8 mouse cellular contexts compared by ENCODE assay signal in the genomic region with DNA sequence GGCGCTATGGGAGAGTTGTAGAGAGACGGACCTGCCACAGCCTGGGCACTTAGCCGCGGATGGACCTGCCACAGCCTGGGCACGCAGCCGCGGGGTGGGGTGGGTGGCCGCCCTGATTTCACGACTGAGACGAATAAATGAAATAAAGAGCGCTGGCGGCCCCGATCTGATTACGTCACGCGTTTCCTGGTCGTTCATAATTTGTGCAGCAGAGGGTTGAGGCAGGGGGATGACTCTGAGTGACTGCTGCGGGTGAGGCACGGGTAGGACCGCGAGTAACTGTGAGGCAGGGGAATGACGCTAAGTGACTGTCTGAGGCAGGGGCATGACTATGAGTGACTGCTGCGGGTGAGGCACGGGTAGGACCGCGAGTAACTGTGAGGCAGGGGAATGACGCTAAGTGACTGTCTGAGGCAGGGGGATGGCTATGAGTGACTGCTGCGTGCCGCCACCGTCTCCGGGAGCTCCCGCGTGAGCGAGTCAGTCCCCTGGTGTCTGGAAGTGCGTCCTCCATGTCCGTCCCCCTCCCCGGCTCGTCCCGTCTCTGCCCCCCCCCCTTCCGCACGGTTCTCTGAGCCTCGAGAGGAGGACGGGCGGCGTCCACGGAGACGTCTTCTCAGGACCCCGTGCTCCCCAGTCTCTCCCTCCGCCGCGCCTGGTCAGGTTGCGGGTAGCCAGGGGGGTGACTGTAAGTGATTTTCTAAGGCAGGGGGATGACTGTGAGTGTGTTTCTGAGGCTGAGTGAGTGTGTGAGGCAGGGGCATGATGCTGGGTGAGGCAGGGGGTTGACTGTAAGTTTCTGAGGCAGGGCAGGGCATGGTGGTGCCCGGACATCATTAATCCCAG. TPM values are rescaled to one million over a fixed set of nuclear protein-coding genes. Genes with fewer than 3 reads are reported as not detected.
DNase-seq lines count a peak whose midpoint lies in the region; ATAC-seq and TF ChIP-seq lines count a peak whose summit lies in the region.

No protein-coding gene starts in this region.

- H3K9me3 ChIP-seq in CH12.LX (replicated peaks; ENCODE audit: low read length), result no peaks in the 10 kb centered on the region
- H3K9me3 ChIP-seq in heart, embryonic 11.5 days (replicated peaks; ENCODE audit: control insufficient read depth, low read length), result no peaks in the 10 kb centered on the region

- H3K4me3 ChIP-seq in CH12.LX (replicated peaks in 1 of 3; ENCODE audit: low read depth in 2 of 3, low read length in 2 of 3, poor library complexity in 1 of 3), result peak overlapping the region; percentile 67 to 94 (median 75)
- peak overlapping the region; percentile 38 for H3K4me3 ChIP-seq in heart, embryonic 11.5 days (ENCODE audit: low read depth, low read length)

- H3K36me3 ChIP-seq in CH12.LX (replicated peaks in 1 of 2; ENCODE audit: control insufficient read depth in 1 of 2, insufficient read depth in 1 of 2, low read length in 1 of 2), result no peaks in the 10 kb centered on the region
- no peaks in the 10 kb centered on the region for H3K36me3 ChIP-seq in heart, embryonic 11.5 days (ENCODE audit: control insufficient read depth, insufficient read depth, low read length)

- no peak for TF ChIP-seq CTCF in CH12.LX (conservative IDR thresholded peaks at IDR 0.05 in 1 of 2, IDR thresholded peaks at IDR 0.05 in 1 of 2; ENCODE audit: low read depth in 2 of 2, low read length in 2 of 2)

- dilution Hi-C loops in CH12.LX (cut with MboI; ENCODE audit: extremely low pct_ligation_motif_present, extremely low pct_unique_long_range_greater_than_20kb, low sequenced_read_pairs), result no loop called here

- H3K9ac ChIP-seq in CH12.LX (ENCODE audit: insufficient read depth, low read depth), result peak overlapping the region; percentile 81
- H3K9ac ChIP-seq in heart, embryonic 11.5 days (ENCODE audit: low read depth, low read length), result peak overlapping the region; percentile 46; the same call in 1 of the 2 replicates

- H3K79me2 ChIP-seq in CH12.LX (replicated peaks; ENCODE audit: control insufficient read depth, extremely low read depth, insufficient read depth, poor library complexity, severe bottlenecking), result no peaks in the 10 kb centered on the region

- TF ChIP-seq EP300 in CH12.LX (IDR thresholded peaks at IDR 0.05; ENCODE audit: low read length), result no peak

- TF ChIP-seq POLR2A in CH12.LX (IDR thresholded peaks at IDR 0.05; ENCODE audit: low read depth, low read length), result peak; percentile 49; the same call in 1 of the 2 replicates

- H3K4me1 ChIP-seq in CH12.LX (ENCODE audit: control insufficient read depth in 1 of 2, insufficient read depth in 2 of 2), result peaks cover 11 to 23% of the 10 kb centered on the region in 2 experiments
- peaks cover 3% of the 10 kb centered on the region; the same call in 1 of the 2 replicates for H3K4me1 ChIP-seq in heart, embryonic 11.5 days (ENCODE audit: control insufficient read depth, insufficient read depth, low read length)

- TF ChIP-seq RAD21 in CH12.LX (IDR thresholded peaks at IDR 0.05; ENCODE audit: low read depth, low read length), result no peak

- DNase-seq in cerebellum, adult 11-12 months, result peak; percentile 29
- peak; percentile 63 for DNase-seq in CH12.LX (ENCODE audit: extremely low read depth)
- peak; percentile 38 for DNase-seq in embryo, embryonic 10 days (ENCODE audit: low spot score)
- peak; percentile 56 for DNase-seq in kidney, postnatal 10 days
- peak; percentile 48 to 55 for DNase-seq in lung, postnatal 4 days
- peak; percentile 40 for DNase-seq in right cerebral cortex, postnatal 25 days

- no peak for ATAC-seq in cerebellum, adult (ENCODE audit: insufficient number of reproducible peaks, low FRiP score, low TSS enrichment)
- ATAC-seq in heart, embryonic 11.5 days (replicated peaks; ENCODE audit: insufficient number of reproducible peaks, low FRiP score, low TSS enrichment), result no peak; the same call in 1 of the 2 replicates

- H3K27me3 ChIP-seq in CH12.LX (replicated peaks), result no peaks in the 10 kb centered on the region
- H3K27me3 ChIP-seq in heart, embryonic 11.5 days (ENCODE audit: control insufficient read depth, insufficient read depth, low read length), result no peaks in the 10 kb centered on the region

- H3K27ac ChIP-seq in CH12.LX (ENCODE audit: insufficient read depth, low read depth), result peak overlapping the region; percentile 90
- H3K27ac ChIP-seq in heart, embryonic 11.5 days (ENCODE audit: low read depth, low read length), result no peak overlapping the region

- in situ Hi-C loops in CH12.LX (cut with MboI; ENCODE audit: low pct_ligation_motif_present, low pct_unique_long_range_greater_than_20kb, low sequenced_read_pairs), result no loop called here

- peak overlapping the region; percentile 71 for H3K4me2 ChIP-seq in CH12.LX (ENCODE audit: insufficient read depth, low read depth, poor library complexity, severe bottlenecking)
- peak overlapping the region; percentile 80 for H3K4me2 ChIP-seq in heart, embryonic 11.5 days

- WGBS in heart, embryonic 11.5 days (ENCODE audit: insufficient replicate concordance), result under 1% methylated on average over 46 of the region's 53 CpGs

TF ChIP-seq in CH12.LX, 34 proteins besides CTCF, POLR2A, EP300 and RAD21:
- TF ChIP-seq GABPA (IDR thresholded peaks at IDR 0.05; ENCODE audit: insufficient replicate concordance, low read depth, low read length) (no peak), USF2 (conservative IDR thresholded peaks at IDR 0.05; ENCODE audit: low read depth, low read length) (no peak), CHD1 (IDR thresholded peaks at IDR 0.05; ENCODE audit: low read depth, low read length) (no peak), SIN3A (IDR thresholded peaks at IDR 0.05; ENCODE audit: low read length) (no peak), NELFE (IDR thresholded peaks at IDR 0.05; ENCODE audit: low read depth, low read length) (peak; percentile 13; the same call in 1 of the 2 replicates), JUN (IDR thresholded peaks at IDR 0.05; ENCODE audit: insufficient read depth, low read depth, low read length) (no peak), JUND (conservative IDR thresholded peaks at IDR 0.05; ENCODE audit: low read depth, low read length) (no peak), ETS1 (conservative IDR thresholded peaks at IDR 0.05; ENCODE audit: low read depth, low read length) (no peak), ZKSCAN1 (IDR thresholded peaks at IDR 0.05; ENCODE audit: borderline replicate concordance, low read depth, low read length) (no peak), NRF1 (IDR thresholded peaks at IDR 0.05; ENCODE audit: low read depth, low read length) (no peak), MAZ (IDR thresholded peaks at IDR 0.05; ENCODE audit: low read depth, low read length) (0 out of 2 replicates have a peak, but pooled peaks have one; percentile 50), KAT2A (IDR thresholded peaks at IDR 0.05; ENCODE audit: insufficient replicate concordance, low read length) (no peak), MAX (IDR thresholded peaks at IDR 0.05; ENCODE audit: low read length) (0 out of 2 replicates have a peak, but pooled peaks have one; percentile 15), ZNF384 (IDR thresholded peaks at IDR 0.05; ENCODE audit: low read depth, low read length) (no peak), POLR2AphosphoS2 (IDR thresholded peaks at IDR 0.05; ENCODE audit: low read depth, low read length) (0 out of 2 replicates have a peak, but pooled peaks have one; percentile 29), ZMIZ1 (IDR thresholded peaks at IDR 0.05; ENCODE audit: low read depth, low read length) (peak; percentile 39; the same call in 1 of the 2 replicates), MYC (IDR thresholded peaks at IDR 0.05; ENCODE audit: low read depth, low read length) (no peak), BHLHE40 (IDR thresholded peaks at IDR 0.05; ENCODE audit: low read depth, low read length) (peak; percentile 37), PAX5 (IDR thresholded peaks at IDR 0.05; ENCODE audit: low read length) (no peak)

RNA-seq across cellular contexts. Expression of a gene that starts 45.1 kb away (rescaled TPM):
- total RNA-seq in CH12.LX (2012; rRNA removed), result 1.6 TPM in 2 replicates
- 4.9 and 5.8 TPM in 2 replicates for total RNA-seq in CH12.LX (2014; rRNA removed)
- 1.2 and 1.6 TPM in 2 replicates for polyA plus RNA-seq in CH12.LX (2012; ENCODE audit: insufficient read length, low read depth)
- 0.80 and 0.92 TPM in 2 replicates for polyA plus RNA-seq in heart, embryonic 11.5 days (2014; fragmentation: Nextera tagmentation; extraction: Ambion mirVana)

RNA-seq across cellular contexts. Expression of a gene that starts 54.8 kb away (rescaled TPM):
- total RNA-seq in CH12.LX (2012; rRNA removed), result 0.08 and 0.25 TPM in 2 replicates
- total RNA-seq in CH12.LX (2014; rRNA removed), result not detected in 2 replicates
- not detected in 2 replicates for polyA plus RNA-seq in CH12.LX (2012; ENCODE audit: insufficient read length, low read depth)
- not detected in 2 replicates for polyA plus RNA-seq in heart, embryonic 11.5 days (2014; fragmentation: Nextera tagmentation; extraction: Ambion mirVana)
